Mouse (Mus musculus): ENCODE results near the gene Srebf2. TPM values are rescaled to one million over a fixed set of nuclear protein-coding genes. Genes with fewer than 3 reads are reported as not detected.

The Srebf2 gene
- polyA plus RNA-seq, 1 experiment, result 205 TPM

DNA sequence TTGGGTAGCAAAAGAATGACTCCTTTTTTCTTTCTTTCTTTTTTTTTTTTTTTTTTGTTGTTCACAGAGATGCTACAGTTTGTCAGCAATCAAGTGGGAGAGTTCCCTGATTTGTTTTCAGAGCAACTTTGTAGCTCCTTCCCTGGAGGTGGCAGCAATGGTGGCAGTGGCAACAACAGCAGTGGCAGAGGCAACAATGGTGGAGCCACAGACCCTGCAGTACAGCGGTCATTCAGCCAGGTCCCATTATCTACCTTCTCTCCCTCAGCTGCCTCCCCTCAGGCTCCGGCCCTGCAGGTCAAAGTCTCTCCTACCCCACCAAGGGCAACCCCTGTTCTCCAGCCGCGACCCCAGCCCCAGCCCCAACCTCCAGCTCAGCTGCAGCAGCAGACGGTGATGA is 22.7 kb downstream of the Srebf2 start:
- no peak overlapping the region for H3K27ac ChIP-seq (ENCODE audit: insufficient read depth, low read length)
- no peak for TF ChIP-seq CTCF (IDR thresholded peaks at IDR 0.05; ENCODE audit: low read depth, low read length)
- TF ChIP-seq EP300 (IDR thresholded peaks at IDR 0.05; ENCODE audit: insufficient read depth, low read depth, low read length), result no peak
- TF ChIP-seq POLR2A (IDR thresholded peaks at IDR 0.05; ENCODE audit: insufficient read depth, low read length), result no peak
- no peaks in the 10 kb centered on the region for H3K27me3 ChIP-seq (ENCODE audit: control insufficient read depth, insufficient read depth, low read length, poor library complexity, severe bottlenecking)
- H3K36me3 ChIP-seq (ENCODE audit: control insufficient read depth, insufficient read depth, low read length, poor library complexity, severe bottlenecking), result peaks cover 23% of the 10 kb centered on the region
- no peak overlapping the region for H3K4me3 ChIP-seq (ENCODE audit: low read depth, low read length)
- H3K4me1 ChIP-seq (ENCODE audit: control insufficient read depth, insufficient read depth, low read length), result peaks cover 2% of the 10 kb centered on the region
- no peaks in the 10 kb centered on the region for H3K9me3 ChIP-seq (replicated peaks; ENCODE audit: control insufficient read depth, insufficient read depth, low read length, poor library complexity, severe bottlenecking)
- no peak overlapping the region for H3K9ac ChIP-seq (ENCODE audit: low read depth, poor library complexity, severe bottlenecking)

DNA sequence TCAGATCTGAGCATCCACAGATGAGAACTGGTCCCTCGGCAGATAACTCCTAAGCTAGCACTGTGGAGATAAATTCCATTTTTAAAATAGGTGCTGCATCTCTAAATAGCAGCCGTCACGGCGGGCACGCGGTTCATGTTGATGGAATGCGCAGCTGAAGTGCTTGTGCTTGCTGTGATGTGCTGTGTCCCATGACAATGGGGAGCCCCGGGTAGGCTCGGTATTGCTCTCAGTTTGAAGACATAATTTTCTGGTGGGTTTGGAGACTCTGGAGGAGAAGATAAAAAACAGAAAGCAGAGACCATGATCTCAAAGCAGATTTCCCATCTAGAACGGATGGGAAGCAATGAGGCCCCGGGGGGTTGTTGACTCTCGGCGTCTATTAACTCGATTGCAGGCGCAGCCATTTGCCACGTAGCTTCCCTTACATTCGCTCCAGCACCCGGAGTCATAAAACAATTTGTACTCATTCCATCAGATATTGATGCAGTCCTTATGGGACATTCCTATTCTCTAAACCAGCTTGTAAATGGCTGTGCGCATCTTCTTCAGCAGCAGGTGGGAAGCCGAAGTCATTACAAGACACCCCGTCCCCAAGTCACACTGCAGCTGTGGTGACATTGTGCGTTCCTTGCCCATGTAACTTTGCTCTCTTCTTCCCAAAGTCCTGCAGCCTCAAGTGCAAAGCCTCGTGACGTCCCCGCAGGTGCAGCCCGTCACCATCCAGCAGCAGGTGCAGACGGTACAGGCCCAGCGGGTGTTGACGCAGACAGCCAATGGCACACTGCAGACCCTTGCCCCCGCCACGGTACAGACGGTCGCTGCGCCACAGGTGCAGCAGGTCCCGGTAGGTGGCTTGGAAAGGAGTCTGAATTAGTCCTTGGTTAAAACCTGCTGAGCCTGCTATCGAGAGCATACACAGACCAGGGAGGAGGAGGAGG is 23.7 kb downstream of the Srebf2 start:
- H3K27me3 ChIP-seq (ENCODE audit: control insufficient read depth, insufficient read depth, low read length, poor library complexity, severe bottlenecking), result no peaks in the 10 kb centered on the region
- no peaks in the 10 kb centered on the region for H3K9me3 ChIP-seq (replicated peaks; ENCODE audit: control insufficient read depth, insufficient read depth, low read length, poor library complexity, severe bottlenecking)
- H3K4me1 ChIP-seq (ENCODE audit: control insufficient read depth, insufficient read depth, low read length), result peaks cover 2% of the 10 kb centered on the region
- TF ChIP-seq EP300 (IDR thresholded peaks at IDR 0.05; ENCODE audit: insufficient read depth, low read depth, low read length), result no peak
- TF ChIP-seq CTCF (IDR thresholded peaks at IDR 0.05; ENCODE audit: low read depth, low read length), result no peak
- TF ChIP-seq POLR2A (IDR thresholded peaks at IDR 0.05; ENCODE audit: insufficient read depth, low read length), result no peak
- no peak overlapping the region for H3K4me3 ChIP-seq (ENCODE audit: low read depth, low read length)
- H3K9ac ChIP-seq (ENCODE audit: low read depth, poor library complexity, severe bottlenecking), result no peak overlapping the region
- peaks cover 32% of the 10 kb centered on the region for H3K36me3 ChIP-seq (ENCODE audit: control insufficient read depth, insufficient read depth, low read length, poor library complexity, severe bottlenecking)
- H3K27ac ChIP-seq (ENCODE audit: insufficient read depth, low read length), result no peak overlapping the region

DNA sequence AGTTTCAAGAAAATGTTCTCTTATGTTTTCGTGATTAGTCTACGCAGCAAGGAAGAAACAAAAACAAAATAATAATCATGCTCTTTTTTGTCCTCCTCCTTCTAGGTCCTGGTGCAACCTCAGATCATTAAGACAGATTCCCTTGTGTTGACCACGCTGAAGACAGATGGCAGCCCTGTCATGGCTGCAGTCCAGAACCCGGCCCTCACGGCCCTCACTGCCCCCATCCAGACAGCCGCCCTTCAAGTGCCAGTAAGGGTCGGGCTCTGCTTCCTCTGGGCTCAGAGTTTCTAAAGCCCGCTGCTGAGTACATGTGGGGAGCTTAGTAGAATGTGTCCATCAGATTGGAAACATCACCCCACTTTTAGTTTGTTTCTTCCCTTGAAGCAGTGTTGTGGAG is 25.7 kb downstream of the Srebf2 start:
- Histone ChIP-seq H3K27me3 (ENCODE audit: control insufficient read depth, insufficient read depth, low read length, poor library complexity, severe bottlenecking) (no peaks in the 10 kb centered on the region), H3K4me3 (ENCODE audit: low read depth, low read length) (no peak overlapping the region), H3K9me3 (replicated peaks; ENCODE audit: control insufficient read depth, insufficient read depth, low read length, poor library complexity, severe bottlenecking) (no peaks in the 10 kb centered on the region), H3K4me1 (ENCODE audit: control insufficient read depth, insufficient read depth, low read length) (no peaks in the 10 kb centered on the region), H3K9ac (ENCODE audit: low read depth, poor library complexity, severe bottlenecking) (no peak overlapping the region), H3K36me3 (ENCODE audit: control insufficient read depth, insufficient read depth, low read length, poor library complexity, severe bottlenecking) (peaks cover 49% of the 10 kb centered on the region), H3K27ac (ENCODE audit: insufficient read depth, low read length) (no peak overlapping the region)
- no peak for TF ChIP-seq EP300 (IDR thresholded peaks at IDR 0.05; ENCODE audit: insufficient read depth, low read depth, low read length)
- TF ChIP-seq POLR2A (IDR thresholded peaks at IDR 0.05; ENCODE audit: insufficient read depth, low read length), result no peak

DNA sequence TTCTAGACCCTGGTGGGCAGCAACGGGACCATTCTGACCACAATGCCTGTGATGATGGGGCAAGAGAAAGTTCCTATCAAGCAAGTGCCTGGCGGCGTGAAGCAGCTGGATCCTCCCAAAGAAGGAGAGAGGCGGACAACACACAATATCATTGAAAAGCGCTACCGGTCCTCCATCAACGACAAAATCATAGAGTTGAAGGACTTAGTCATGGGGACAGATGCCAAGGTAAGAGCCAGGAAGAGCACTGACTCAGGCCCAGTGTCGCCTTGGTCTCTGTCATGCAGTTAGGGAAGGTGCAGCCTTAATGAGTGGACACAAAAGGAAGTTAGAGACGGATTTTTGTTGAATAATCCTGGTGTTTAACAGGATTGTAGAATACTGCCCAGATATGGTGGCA is 28.1 kb downstream of the Srebf2 start:
- H3K4me1 ChIP-seq (ENCODE audit: control insufficient read depth, insufficient read depth, low read length), result no peaks in the 10 kb centered on the region
- TF ChIP-seq POLR2A (IDR thresholded peaks at IDR 0.05; ENCODE audit: insufficient read depth, low read length), result no peak
- TF ChIP-seq CTCF (IDR thresholded peaks at IDR 0.05; ENCODE audit: low read depth, low read length), result no peak
- TF ChIP-seq EP300 (IDR thresholded peaks at IDR 0.05; ENCODE audit: insufficient read depth, low read depth, low read length), result no peak
- no peak overlapping the region for H3K4me3 ChIP-seq (ENCODE audit: low read depth, low read length)
- no peaks in the 10 kb centered on the region for H3K9me3 ChIP-seq (replicated peaks; ENCODE audit: control insufficient read depth, insufficient read depth, low read length, poor library complexity, severe bottlenecking)
- H3K27me3 ChIP-seq (ENCODE audit: control insufficient read depth, insufficient read depth, low read length, poor library complexity, severe bottlenecking), result no peaks in the 10 kb centered on the region
- H3K9ac ChIP-seq (ENCODE audit: low read depth, poor library complexity, severe bottlenecking), result no peak overlapping the region
- no peak overlapping the region for H3K27ac ChIP-seq (ENCODE audit: insufficient read depth, low read length)
- peaks cover 73% of the 10 kb centered on the region for H3K36me3 ChIP-seq (ENCODE audit: control insufficient read depth, insufficient read depth, low read length, poor library complexity, severe bottlenecking)

DNA sequence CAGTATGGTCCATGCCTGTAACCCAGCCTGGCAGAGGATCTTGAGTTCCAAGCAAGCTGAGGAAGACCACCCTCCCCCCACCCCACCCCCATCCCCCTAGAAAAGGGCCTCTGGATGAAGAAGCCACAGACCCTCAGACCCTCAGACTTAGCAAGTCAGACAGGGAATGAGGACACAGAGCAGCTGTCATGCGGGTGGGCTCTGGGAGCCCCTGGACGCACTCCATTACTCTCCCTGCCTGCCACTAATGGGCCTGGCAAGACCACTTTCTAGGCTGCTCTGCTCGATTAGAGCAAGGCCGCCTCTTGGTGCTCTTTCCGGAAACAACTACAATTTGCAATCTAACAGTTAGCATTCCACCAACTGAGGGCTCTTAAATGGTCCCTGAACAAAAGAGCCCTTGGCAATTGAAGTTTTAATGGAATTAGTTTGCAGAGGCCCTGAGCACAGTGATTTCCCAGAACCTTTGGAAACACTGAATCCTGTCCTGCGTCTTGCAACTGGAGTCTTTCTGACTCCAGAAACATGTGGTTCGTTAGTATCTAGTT is 30.8 kb downstream of the Srebf2 start:
- Histone ChIP-seq H3K9me3 (replicated peaks; ENCODE audit: control insufficient read depth, insufficient read depth, low read length, poor library complexity, severe bottlenecking) (peaks cover 12% of the 10 kb centered on the region), H3K27ac (ENCODE audit: insufficient read depth, low read length) (no peak overlapping the region), H3K4me3 (ENCODE audit: low read depth, low read length) (no peak overlapping the region), H3K4me1 (ENCODE audit: control insufficient read depth, insufficient read depth, low read length) (no peaks in the 10 kb centered on the region), H3K9ac (ENCODE audit: low read depth, poor library complexity, severe bottlenecking) (no peak overlapping the region; the same call in 1 of the 2 replicates), H3K36me3 (ENCODE audit: control insufficient read depth, insufficient read depth, low read length, poor library complexity, severe bottlenecking) (peaks cover 84% of the 10 kb centered on the region), H3K27me3 (ENCODE audit: control insufficient read depth, insufficient read depth, low read length, poor library complexity, severe bottlenecking) (no peaks in the 10 kb centered on the region)
- TF ChIP-seq POLR2A (IDR thresholded peaks at IDR 0.05; ENCODE audit: insufficient read depth, low read length) (no peak), EP300 (IDR thresholded peaks at IDR 0.05; ENCODE audit: insufficient read depth, low read depth, low read length) (no peak), CTCF (IDR thresholded peaks at IDR 0.05; ENCODE audit: low read depth, low read length) (no peak)

DNA sequence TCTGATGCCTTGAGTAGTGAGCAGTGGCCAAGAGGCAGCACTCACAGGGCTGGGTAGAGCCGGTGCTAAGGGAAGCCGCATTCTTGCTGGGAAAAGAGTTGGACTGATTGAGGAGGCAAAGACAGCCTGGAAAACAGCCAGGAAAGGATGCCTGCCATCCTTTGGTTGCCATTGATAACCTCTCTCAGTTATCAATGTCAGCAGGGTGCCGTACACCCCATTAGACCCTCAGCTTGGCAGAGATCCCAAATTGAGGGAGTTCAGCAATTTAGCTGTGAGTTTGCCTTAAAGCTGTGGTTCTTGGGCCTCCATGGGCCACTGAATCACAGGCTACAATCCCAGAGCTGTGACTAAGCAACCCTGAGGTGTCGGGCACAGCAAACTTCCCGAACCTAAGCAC is 34.1 kb downstream of the Srebf2 start:
- H3K27ac ChIP-seq (ENCODE audit: insufficient read depth, low read length), result no peak overlapping the region
- no peaks in the 10 kb centered on the region for H3K27me3 ChIP-seq (ENCODE audit: control insufficient read depth, insufficient read depth, low read length, poor library complexity, severe bottlenecking)
- peaks cover 12% of the 10 kb centered on the region for H3K9me3 ChIP-seq (replicated peaks; ENCODE audit: control insufficient read depth, insufficient read depth, low read length, poor library complexity, severe bottlenecking)
- peaks cover 84% of the 10 kb centered on the region for H3K36me3 ChIP-seq (ENCODE audit: control insufficient read depth, insufficient read depth, low read length, poor library complexity, severe bottlenecking)
- TF ChIP-seq POLR2A (IDR thresholded peaks at IDR 0.05; ENCODE audit: insufficient read depth, low read length) (no peak), CTCF (IDR thresholded peaks at IDR 0.05; ENCODE audit: low read depth, low read length) (no peak), EP300 (IDR thresholded peaks at IDR 0.05; ENCODE audit: insufficient read depth, low read depth, low read length) (no peak)
- H3K4me1 ChIP-seq (ENCODE audit: control insufficient read depth, insufficient read depth, low read length), result no peaks in the 10 kb centered on the region
- no peak overlapping the region for H3K9ac ChIP-seq (ENCODE audit: low read depth, poor library complexity, severe bottlenecking)
- H3K4me3 ChIP-seq (ENCODE audit: low read depth, low read length), result no peak overlapping the region

Measured in ES-Bruce4 (cell line).